ENCODE assay signal across 33 mouse cellular contexts in the genomic region with DNA sequence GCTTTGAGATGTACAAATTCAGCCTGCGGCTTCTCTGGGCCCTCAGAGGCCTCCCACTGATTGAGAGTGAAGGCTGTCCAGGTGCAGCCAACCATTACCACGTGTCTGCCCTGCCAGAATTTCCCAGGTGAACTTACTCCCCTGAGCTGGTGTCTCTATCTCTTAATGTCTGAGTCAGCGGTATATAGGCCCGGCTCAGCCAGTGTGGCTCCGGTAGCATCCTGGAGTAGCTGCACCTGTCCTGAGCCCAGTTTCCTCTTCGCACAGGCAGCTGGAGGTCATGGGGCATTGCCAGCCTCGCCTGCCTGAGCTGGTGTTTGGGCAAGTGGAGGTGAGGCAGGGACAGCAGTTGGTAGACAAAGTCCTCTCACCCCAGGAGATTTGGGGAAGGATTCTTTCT. TPM values are rescaled to one million over a fixed set of nuclear protein-coding genes. Genes with fewer than 3 reads are reported as not detected.
DNase-seq lines count a peak whose midpoint lies in the region; ATAC-seq and TF ChIP-seq lines count a peak whose summit lies in the region.
"Had no signal": no experiment of that assay in that cellular context is flagged by ENCODE, and none has a peak within 500 bp of the region (broad histone marks: within the 10 kb centered on the region; RNA-seq: fewer than 3 reads in every experiment).

No protein-coding gene starts in this region.

- no peak for TF ChIP-seq POLR2A in kidney, adult 2 months (IDR thresholded peaks at IDR 0.05; ENCODE audit: low read depth, low read length)

- H3K9ac ChIP-seq in kidney, embryonic 14.5 days (ENCODE audit: low read depth, low read length) = no peak overlapping the region
- no peak overlapping the region for H3K9ac ChIP-seq in intestine, postnatal 0 days (ENCODE audit: low read depth, low read length)
- H3K9ac ChIP-seq: embryonic facial prominence, embryonic 13.5 days; forebrain, embryonic 12.5 days; forebrain, embryonic 15.5 days; heart, embryonic 13.5 days; hindbrain, embryonic 14.5 days had no signal

- H3K9me3 ChIP-seq in kidney, embryonic 14.5 days (ENCODE audit: control insufficient read depth, low read length) = no peaks in the 10 kb centered on the region
- H3K9me3 ChIP-seq in intestine, postnatal 0 days (ENCODE audit: control insufficient read depth) = no peaks in the 10 kb centered on the region
- H3K9me3 ChIP-seq: embryonic facial prominence, embryonic 10.5 days; embryonic facial prominence, embryonic 13.5 days; forebrain, embryonic 12.5 days; forebrain, embryonic 15.5 days; heart, embryonic 13.5 days had no signal

- H3K27ac ChIP-seq in kidney, adult 2 months (ENCODE audit: insufficient read depth, low read depth, low read length) = no peak overlapping the region
- no peak overlapping the region for H3K27ac ChIP-seq in kidney, embryonic 14.5 days (ENCODE audit: low read depth, low read length)
- no peak overlapping the region for H3K27ac ChIP-seq in intestine, postnatal 0 days (ENCODE audit: low read depth, low read length)
- H3K27ac ChIP-seq: embryonic facial prominence, embryonic 10.5 days; embryonic facial prominence, embryonic 13.5 days; forebrain, embryonic 12.5 days; forebrain, embryonic 15.5 days; heart, embryonic 13.5 days; hindbrain, embryonic 14.5 days had no signal

- no peaks in the 10 kb centered on the region for H3K27me3 ChIP-seq in kidney, adult 2 months (replicated peaks; ENCODE audit: control insufficient read depth, insufficient read depth, low read length)
- no peaks in the 10 kb centered on the region for H3K27me3 ChIP-seq in kidney, embryonic 14.5 days (ENCODE audit: control insufficient read depth, insufficient read depth, low read length)
- H3K27me3 ChIP-seq in intestine, postnatal 0 days (replicated peaks; ENCODE audit: control insufficient read depth, insufficient read depth, low read length) = no peaks in the 10 kb centered on the region
- H3K27me3 ChIP-seq: embryonic facial prominence, embryonic 13.5 days; forebrain, embryonic 12.5 days; forebrain, embryonic 15.5 days had no signal

- no peak overlapping the region for H3K4me3 ChIP-seq in kidney, adult 2 months (ENCODE audit: insufficient read depth, low read depth, low read length)
- no peak overlapping the region for H3K4me3 ChIP-seq in kidney, embryonic 14.5 days (ENCODE audit: low read length)
- H3K4me3 ChIP-seq in intestine, postnatal 0 days (ENCODE audit: low read depth, low read length) = no peak overlapping the region
- H3K4me3 ChIP-seq: embryonic facial prominence, embryonic 10.5 days; embryonic facial prominence, embryonic 13.5 days; erythroblast, embryonic 14.5 days; forebrain, embryonic 12.5 days; forebrain, embryonic 15.5 days; heart, embryonic 13.5 days had no signal

- no peak for ATAC-seq in kidney, embryonic 14.5 days (ENCODE audit: low FRiP score, low TSS enrichment)
- ATAC-seq in intestine, postnatal 0 days = peak; percentile 33; the same call in 1 of the 2 replicates
- ATAC-seq: CD4-positive, CD25-positive, alpha-beta regulatory T cell, adult 4 months; forebrain, embryonic 15.5 days had no signal

- no peak for TF ChIP-seq CTCF in kidney, adult 2 months (conservative IDR thresholded peaks at IDR 0.05; ENCODE audit: insufficient read depth, insufficient read length, low read depth, low read length)
- no peak for TF ChIP-seq CTCF in intestine, postnatal 0 days (IDR thresholded peaks at IDR 0.05; ENCODE audit: low read depth)

- no peaks in the 10 kb centered on the region for H3K36me3 ChIP-seq in kidney, adult 2 months (ENCODE audit: control insufficient read depth, insufficient read depth, low read length)
- no peaks in the 10 kb centered on the region for H3K36me3 ChIP-seq in kidney, embryonic 14.5 days (ENCODE audit: control insufficient read depth, insufficient read depth, low read length)
- H3K36me3 ChIP-seq in intestine, postnatal 0 days (ENCODE audit: control insufficient read depth, insufficient read depth) = no peaks in the 10 kb centered on the region
- H3K36me3 ChIP-seq: embryonic facial prominence, embryonic 10.5 days; embryonic facial prominence, embryonic 13.5 days; forebrain, embryonic 12.5 days; forebrain, embryonic 15.5 days; heart, embryonic 13.5 days had no signal

- peaks cover 26% of the 10 kb centered on the region; the same call in 1 of the 2 replicates for H3K4me1 ChIP-seq in kidney, adult 2 months (ENCODE audit: control insufficient read depth, insufficient read depth, low read length)
- peaks cover 3% of the 10 kb centered on the region; the same call in 1 of the 2 replicates for H3K4me1 ChIP-seq in kidney, embryonic 14.5 days (ENCODE audit: control insufficient read depth, insufficient read depth, low read length)
- peaks cover 15% of the 10 kb centered on the region for H3K4me1 ChIP-seq in intestine, postnatal 0 days (replicated peaks; ENCODE audit: control insufficient read depth, insufficient read depth, low read length)
- H3K4me1 ChIP-seq: forebrain, embryonic 12.5 days had no signal

- 51% methylated on average over 7 of the region's 7 CpGs for WGBS in kidney, adult 2 months
- WGBS in kidney, embryonic 14.5 days = 62% methylated on average over 7 of the region's 7 CpGs
- WGBS in intestine, postnatal 0 days = 45% methylated on average over 7 of the region's 7 CpGs

- peak; percentile 70 for DNase-seq in kidney, adult 2 months
- DNase-seq in kidney, adult 18-20 months = no peak
- DNase-seq in kidney, postnatal 14 days = peak; percentile 17
- DNase-seq in kidney, postnatal 36 days = peak; percentile 51 to 57
- no peak for DNase-seq in left cerebral cortex, adult 18-20 months (ENCODE audit: low spot score in 2 of 2)
- DNase-seq: adrenal gland, adult 2 months; adrenal gland, postnatal 14 days; cerebellum, adult 11 months; cerebellum, adult 2 months; cerebellum, postnatal 10 days; cerebellum, postnatal 36 days; embryo, embryonic 11 days; gastrocnemius, postnatal 25 days; heart, adult 18-20 months; heart, postnatal 14 days; heart, postnatal 4 days had no signal

- no peak overlapping the region for H3K4me2 ChIP-seq in kidney, embryonic 14.5 days (replicated peaks; ENCODE audit: low read depth, low read length)
- no peak overlapping the region for H3K4me2 ChIP-seq in intestine, postnatal 0 days (replicated peaks; ENCODE audit: low read depth)
- H3K4me2 ChIP-seq: embryonic facial prominence, embryonic 13.5 days; forebrain, embryonic 12.5 days; forebrain, embryonic 15.5 days; heart, embryonic 13.5 days; hindbrain, embryonic 14.5 days had no signal

RNA-seq across cellular contexts. Expression of a gene that starts 26.1 kb away (rescaled TPM):
- 9.5 and 13.1 TPM in 2 replicates for polyA plus RNA-seq in kidney, adult 2 months (2012; rRNA removed)
- polyA plus RNA-seq in kidney, embryonic 14.5 days (2014; fragmentation: Nextera tagmentation; extraction: Ambion mirVana) = 12.6 and 12.7 TPM in 2 replicates
- 3.2 and 3.6 TPM in 2 replicates for polyA plus RNA-seq in intestine, postnatal 0 days (2015; fragmentation: Nextera tagmentation; extraction: Ambion mirVana)
- 1 to 10 TPM; 2.1 to 3.1 TPM for total RNA-seq in left cerebral cortex, adult 18-20 months (2021)
- polyA plus RNA-seq: CD4-positive, CD25-positive, alpha-beta regulatory T cell, adult 4 months; erythroblast, embryonic 14.5 days had no signal

RNA-seq across cellular contexts. Expression of a gene that starts 53.0 kb away (rescaled TPM):
- not detected in 2 replicates for polyA plus RNA-seq in kidney, adult 2 months (2012; rRNA removed)
- polyA plus RNA-seq in kidney, embryonic 14.5 days (2014; fragmentation: Nextera tagmentation; extraction: Ambion mirVana) = not detected in 2 replicates
- polyA plus RNA-seq in intestine, postnatal 0 days (2015; fragmentation: Nextera tagmentation; extraction: Ambion mirVana) = 4.1 and 4.5 TPM in 2 replicates
- not detected for total RNA-seq in left cerebral cortex, adult 18-20 months (2021)
- total RNA-seq: adrenal gland, adult 2 months; adrenal gland, postnatal 14 days; adrenal gland, postnatal 4 days; heart, postnatal 4 days; MEL had no signal
- polyA plus RNA-seq: adrenal gland, adult 2 months; C2C12; CD4-positive, CD25-positive, alpha-beta regulatory T cell, adult 4 months; cortical plate, adult 2 months; embryonic facial prominence, embryonic 10.5 days; embryonic facial prominence, embryonic 13.5 days; erythroblast, embryonic 14.5 days; forebrain, embryonic 12.5 days; forebrain, embryonic 15.5 days; gonadal fat pad, adult 2 months; heart, embryonic 13.5 days; heart, embryonic 16.5 days; hindbrain, embryonic 11.5 days had no signal

Comparison
In these comparisons a context has a peak if more than half of its experiments do, and no peak if none do; other contexts are left out.
1. DNase-seq: peak in kidney, adult 2 months (single experiment), kidney, postnatal 14 days (single experiment) and kidney, postnatal 36 days (2 of 2); none in kidney, adult 18-20 months (single experiment) and left cerebral cortex, adult 18-20 months (0 of 2).